Mouse (Mus musculus): ENCODE data around the gene Scamp2. TPM values are rescaled to one million over a fixed set of nuclear protein-coding genes. Genes with fewer than 3 reads are reported as not detected.
A peak's percentile ranks its signal among the peaks of the same experiment; 100 is the strongest.

Scamp2 gene
- 10 to 100 TPM; 24.6 to 24.8 TPM for total RNA-seq (2021)

- intact Hi-C loops (cut with DNase I) = no loop called here
- peak; percentile 89 for DNase-seq (ENCODE audit: low spot score)
These were observed at the start of gene Scamp2 for GRCm38 (mm10) chr9:57560861-57561710. Gene Scamp2, plus strand, starts transcription at chr9:57560943.

- DNase-seq (ENCODE audit: low spot score) = no peak
- intact Hi-C loops (cut with DNase I) = loop anchor here (1.0 to 5.0 kb wide), 2 partner anchors 32 to 310 kb away; no protein-coding TSS in a partner anchor
These were observed 43.6 kb upstream of the Scamp2 start for GRCm38 (mm10) chr9:57517113-57517512.

- no peak for DNase-seq (ENCODE audit: low spot score)
- intact Hi-C loops (cut with DNase I) = loop anchor here (5.0 kb wide), 3 partner anchors 122 to 242 kb away; no protein-coding TSS in a partner anchor
These were observed 40.2 kb upstream of the Scamp2 start for GRCm38 (mm10) chr9:57520375-57521055.

- intact Hi-C loops (cut with DNase I) = loop anchor here (5.0 kb wide), 3 partner anchors 121 to 241 kb away; no protein-coding TSS in a partner anchor
- peak; percentile 90 for DNase-seq (ENCODE audit: low spot score)
These were observed 39.5 kb upstream of the Scamp2 start, which contains the start of gene Cox5a for GRCm38 (mm10) chr9:57521056-57521911. Gene Cox5a, plus strand, starts transcription at chr9:57521274.

DNA sequence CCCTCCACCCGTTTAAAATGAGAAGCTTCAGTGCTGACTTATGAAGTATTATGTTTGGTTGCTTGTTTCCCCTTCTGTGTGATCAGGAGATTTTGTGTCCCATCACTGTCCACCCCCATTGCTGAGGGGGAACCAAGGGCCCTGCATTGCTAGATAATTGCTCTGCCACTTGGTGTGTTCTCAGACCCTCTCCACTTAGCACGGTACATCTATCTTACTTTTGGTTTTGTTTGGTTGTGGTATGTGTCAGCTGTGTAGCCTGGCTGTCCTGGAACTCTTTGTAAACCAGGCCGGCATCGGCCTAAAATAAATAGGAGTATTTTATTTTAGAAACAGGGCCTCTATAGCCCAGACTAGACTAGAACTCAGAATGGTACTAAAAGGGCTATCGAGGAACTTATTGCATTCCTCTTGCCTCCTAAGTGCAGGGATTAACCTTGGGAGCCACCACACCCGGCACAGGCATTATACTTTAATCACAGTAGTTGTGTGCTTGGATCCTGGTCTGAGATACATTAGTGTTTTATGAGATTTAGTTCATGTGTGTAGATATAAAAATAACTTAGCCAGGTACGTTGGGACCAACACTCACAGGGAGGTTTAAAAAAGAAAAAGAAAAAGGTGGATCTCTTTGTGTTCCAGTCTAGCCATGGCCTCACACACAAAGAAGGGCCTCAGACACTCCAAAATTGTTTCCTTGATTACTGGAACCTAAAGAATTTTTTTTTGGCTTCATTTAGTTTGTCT, 38.5 kb upstream of the Scamp2 start:
- intact Hi-C loops (cut with DNase I) = loop anchor here (5.0 kb wide), 3 partner anchors 120 to 240 kb away; no protein-coding TSS in a partner anchor
- DNase-seq (ENCODE audit: low spot score) = no peak

- intact Hi-C loops (cut with DNase I) = loop anchor here (5.0 kb wide), 3 partner anchors 119 to 239 kb away; no protein-coding TSS in a partner anchor
- no peak for DNase-seq (ENCODE audit: low spot score)
These were observed 37.9 kb upstream of the Scamp2 start for GRCm38 (mm10) chr9:57522861-57523246.

- intact Hi-C loops (cut with DNase I) = loop anchor here (5.0 kb wide), 3 partner anchors 119 to 239 kb away; no protein-coding TSS in a partner anchor
These were observed 37.0 kb upstream of the Scamp2 start for GRCm38 (mm10) chr9:57523754-57524153.

GRCm38 (mm10) chr9:57524439-57524838, 36.3 kb upstream of the Scamp2 start:
- intact Hi-C loops (cut with DNase I) = loop anchor here (5.0 kb wide), 3 partner anchors 118 to 238 kb away; no protein-coding TSS in a partner anchor

More at GRCm38 (mm10) chr9:57523754-57524153, 37.0 kb upstream of the Scamp2 start:
- no peak for DNase-seq (ENCODE audit: low spot score)

DNA sequence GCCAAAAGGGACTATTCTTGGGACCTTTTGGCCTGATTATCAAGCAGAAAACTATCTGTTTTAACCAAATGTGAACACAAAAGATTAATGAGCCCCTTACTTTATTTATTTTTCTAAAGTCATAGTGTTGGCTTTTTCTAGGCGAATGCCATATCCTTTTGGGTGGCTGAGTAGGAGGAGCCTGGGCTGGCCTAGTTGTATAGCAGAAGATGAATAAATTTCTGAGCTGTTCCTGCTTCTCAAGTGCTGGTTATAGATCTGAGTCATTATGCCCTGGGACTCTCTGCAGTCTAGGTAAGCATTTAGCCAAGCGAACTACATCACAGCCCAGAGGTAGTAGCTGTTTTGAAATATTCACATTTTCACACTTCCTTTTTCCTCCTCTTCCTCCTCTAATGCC, 35.2 kb upstream of the Scamp2 start:
- DNase-seq (ENCODE audit: low spot score) = no peak
- intact Hi-C loops (cut with DNase I) = no loop called here

More at GRCm38 (mm10) chr9:57524439-57524838, 36.3 kb upstream of the Scamp2 start:
- DNase-seq (ENCODE audit: low spot score) = no peak

- intact Hi-C loops (cut with DNase I) = no loop called here
These were observed 34.3 kb upstream of the Scamp2 start for GRCm38 (mm10) chr9:57526435-57526834.

DNA sequence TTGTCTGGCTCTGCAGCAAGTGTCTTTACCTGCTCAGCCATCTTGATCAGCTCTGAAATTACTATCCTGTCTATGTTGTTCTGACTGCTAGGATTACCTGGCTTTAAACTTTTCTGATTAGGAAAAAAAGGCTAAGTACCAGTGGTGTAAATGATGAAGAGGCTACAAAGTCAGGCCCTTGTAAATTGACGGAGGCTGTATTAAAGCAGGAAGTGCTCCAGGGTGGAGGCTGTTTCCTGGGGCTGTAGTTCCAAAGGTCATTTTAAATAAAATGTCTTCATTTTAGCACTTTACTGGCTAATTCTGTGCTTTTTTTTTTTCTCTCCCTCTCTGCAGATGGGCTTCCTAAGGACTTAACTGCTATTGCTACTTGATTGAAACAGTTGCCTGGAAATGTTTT, 28.8 kb upstream of the Scamp2 start:
- intact Hi-C loops (cut with DNase I) = no loop called here
- DNase-seq (ENCODE audit: low spot score) = no peak

More at GRCm38 (mm10) chr9:57526435-57526834, 34.3 kb upstream of the Scamp2 start:
- no peak for DNase-seq (ENCODE audit: low spot score)

GRCm38 (mm10) chr9:57536362-57536761, 24.4 kb upstream of the Scamp2 start:
- intact Hi-C loops (cut with DNase I) = no loop called here
- no peak for DNase-seq (ENCODE audit: low spot score)

- intact Hi-C loops (cut with DNase I) = no loop called here
- DNase-seq (ENCODE audit: low spot score) = peak; percentile 80
These were observed 23.6 kb upstream of the Scamp2 start, which contains the start of gene Fam219b for GRCm38 (mm10) chr9:57537044-57537727. Gene Fam219b, plus strand, starts transcription at chr9:57537528.

GRCm38 (mm10) chr9:57537728-57538181, 23.0 kb upstream of the Scamp2 start:
- intact Hi-C loops (cut with DNase I) = no loop called here
- no peak for DNase-seq (ENCODE audit: low spot score)

- intact Hi-C loops (cut with DNase I) = no loop called here
- no peak for DNase-seq (ENCODE audit: low spot score)
These were observed 21.2 kb upstream of the Scamp2 start for GRCm38 (mm10) chr9:57539550-57539949.

DNA sequence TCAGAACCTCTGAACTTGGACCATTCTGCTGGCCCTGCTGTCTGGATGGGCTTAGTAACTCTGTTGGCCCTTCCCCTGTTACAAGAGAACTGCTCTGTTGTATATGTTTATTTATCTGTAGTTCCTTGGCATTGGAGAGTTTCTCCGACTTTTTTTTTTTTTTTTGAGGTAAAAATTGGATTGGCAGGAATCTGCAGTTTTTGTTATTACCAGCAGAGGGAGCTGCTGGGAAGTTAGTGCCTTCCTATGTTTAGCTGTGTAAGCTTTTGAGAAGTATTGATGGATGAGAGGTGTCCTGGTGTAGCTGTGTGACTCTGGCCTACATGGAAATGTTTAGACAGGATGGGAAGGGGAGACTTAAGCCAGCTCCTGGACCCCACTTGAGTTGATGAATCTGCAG, 19.4 kb upstream of the Scamp2 start:
- intact Hi-C loops (cut with DNase I) = loop anchor here (2.0 to 5.0 kb wide), 2 partner anchors 46 to 113 kb away; partner anchors contain the start of gene Ulk3
- DNase-seq (ENCODE audit: low spot score) = no peak

- DNase-seq (ENCODE audit: low spot score) = no peak
- intact Hi-C loops (cut with DNase I) = loop anchor here (5.0 kb wide), 1 partner anchor 43 kb away; the partner anchor contains the start of gene Ulk3
These were observed 16.8 kb upstream of the Scamp2 start for GRCm38 (mm10) chr9:57543951-57544350.

- DNase-seq (ENCODE audit: low spot score) = peak; percentile 34
- intact Hi-C loops (cut with DNase I) = no loop called here
These were observed 13.5 kb upstream of the Scamp2 start for GRCm38 (mm10) chr9:57547287-57547686.
